ENCODE assay signal across 20 mouse cellular contexts in the genomic region with DNA sequence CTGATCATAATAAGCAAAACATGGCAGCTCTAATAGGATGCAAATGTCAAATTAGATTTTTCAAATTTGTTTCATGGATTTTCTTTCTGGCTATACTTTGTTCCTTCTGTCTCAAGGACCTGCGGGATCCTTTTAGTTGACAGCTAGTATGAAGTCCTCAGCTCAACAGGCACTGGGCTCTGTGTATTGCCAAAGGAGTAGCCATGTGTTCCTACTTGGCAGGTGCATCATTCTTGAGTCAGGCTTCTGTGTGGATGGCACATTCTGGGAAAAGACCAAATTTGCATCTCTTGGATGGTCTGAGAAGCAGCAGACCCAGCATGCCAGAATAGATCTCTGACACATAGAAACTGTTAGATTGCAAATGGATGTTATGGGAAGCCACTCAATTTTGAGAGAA.
DNase-seq lines count a peak whose midpoint lies in the region; ATAC-seq and TF ChIP-seq lines count a peak whose summit lies in the region.
"Had no signal": no experiment of that assay in that cellular context is flagged by ENCODE, and none has a peak within 500 bp of the region (broad histone marks: within the 10 kb centered on the region; RNA-seq: fewer than 3 reads in every experiment).

No protein-coding gene starts in this region.

- peak; percentile 73 for DNase-seq in hindbrain, postnatal 0 days (ENCODE audit: low spot score)
- peak; percentile 45 for DNase-seq in brain, embryonic 18.5 days (ENCODE audit: low read depth, low spot score)
- DNase-seq in cerebellum, adult 11-12 months = peak; percentile 46
- peak; percentile 67 to 76 for DNase-seq in cerebellum, postnatal 25 days
- DNase-seq in liver, embryonic 11.5 days (ENCODE audit: low spot score) = no peak
- DNase-seq: adrenal gland, postnatal 36 days; kidney, adult 9 months; kidney, postnatal 36 days; layer of hippocampus, adult 9-11 months; lung, adult 2 months; lung, postnatal 4 days; retina, postnatal 1 day; spleen, adult 18-20 months; thymus, adult 2 months had no signal

- no peak overlapping the region for H3K9ac ChIP-seq in hindbrain, postnatal 0 days (replicated peaks; ENCODE audit: low read length)
- no peak overlapping the region for H3K9ac ChIP-seq in hindbrain, embryonic 12.5 days
- H3K9ac ChIP-seq in liver, embryonic 11.5 days (ENCODE audit: low read depth, low read length) = no peak overlapping the region
- H3K9ac ChIP-seq: heart, embryonic 12.5 days; limb, embryonic 15.5 days; midbrain, embryonic 12.5 days had no signal

- peak; percentile 89 for ATAC-seq in hindbrain, postnatal 0 days
- ATAC-seq in hindbrain, embryonic 12.5 days (ENCODE audit: low FRiP score) = no peak
- ATAC-seq in liver, embryonic 11.5 days (replicated peaks; ENCODE audit: low FRiP score) = no peak
- ATAC-seq in activated CD4-positive, CD25-positive, alpha-beta regulatory T cell, adult 4 months = no peak

- no peaks in the 10 kb centered on the region for H3K9me3 ChIP-seq in hindbrain, postnatal 0 days (ENCODE audit: low read length)
- H3K9me3 ChIP-seq in hindbrain, embryonic 12.5 days (replicated peaks) = no peaks in the 10 kb centered on the region
- no peaks in the 10 kb centered on the region for H3K9me3 ChIP-seq in liver, embryonic 11.5 days (ENCODE audit: control insufficient read depth, low read length)
- H3K9me3 ChIP-seq: heart, embryonic 12.5 days; limb, embryonic 15.5 days; midbrain, embryonic 12.5 days had no signal

- no peak overlapping the region for H3K27ac ChIP-seq in hindbrain, postnatal 0 days
- H3K27ac ChIP-seq in hindbrain, embryonic 12.5 days = no peak overlapping the region
- no peak overlapping the region for H3K27ac ChIP-seq in liver, embryonic 11.5 days (ENCODE audit: low read depth, low read length)
- H3K27ac ChIP-seq: limb, embryonic 15.5 days; midbrain, embryonic 12.5 days had no signal

- no peaks in the 10 kb centered on the region for H3K36me3 ChIP-seq in hindbrain, postnatal 0 days (ENCODE audit: insufficient read depth, low read length)
- no peaks in the 10 kb centered on the region for H3K36me3 ChIP-seq in hindbrain, embryonic 12.5 days
- H3K36me3 ChIP-seq in liver, embryonic 11.5 days (ENCODE audit: control insufficient read depth, insufficient read depth, low read length) = no peaks in the 10 kb centered on the region
- H3K36me3 ChIP-seq: heart, embryonic 12.5 days; limb, embryonic 15.5 days; midbrain, embryonic 12.5 days had no signal

- WGBS in hindbrain, postnatal 0 days = 69% methylated on average over 1 of the region's 1 CpGs
- WGBS in hindbrain, embryonic 12.5 days = 88% methylated on average over 1 of the region's 1 CpGs
- WGBS in liver, embryonic 11.5 days = 85% methylated on average over 1 of the region's 1 CpGs

- no peak overlapping the region for H3K4me3 ChIP-seq in hindbrain, postnatal 0 days (ENCODE audit: low read length)
- no peak overlapping the region for H3K4me3 ChIP-seq in hindbrain, embryonic 12.5 days
- H3K4me3 ChIP-seq in liver, embryonic 11.5 days (ENCODE audit: low read depth, low read length) = no peak overlapping the region
- H3K4me3 ChIP-seq: erythroblast, embryonic 14.5 days; heart, embryonic 12.5 days; limb, embryonic 15.5 days; midbrain, embryonic 12.5 days had no signal

- no peaks in the 10 kb centered on the region for H3K27me3 ChIP-seq in hindbrain, postnatal 0 days (ENCODE audit: insufficient read depth, low read length)
- no peaks in the 10 kb centered on the region for H3K27me3 ChIP-seq in hindbrain, embryonic 12.5 days
- no peaks in the 10 kb centered on the region for H3K27me3 ChIP-seq in liver, embryonic 11.5 days (replicated peaks; ENCODE audit: control insufficient read depth, insufficient read depth, low read length)
- H3K27me3 ChIP-seq: heart, embryonic 12.5 days; limb, embryonic 15.5 days; midbrain, embryonic 12.5 days had no signal

- no peak overlapping the region for H3K4me2 ChIP-seq in hindbrain, postnatal 0 days (ENCODE audit: low read depth, low read length)
- no peak overlapping the region for H3K4me2 ChIP-seq in hindbrain, embryonic 12.5 days (replicated peaks)
- no peak overlapping the region for H3K4me2 ChIP-seq in liver, embryonic 11.5 days
- H3K4me2 ChIP-seq: heart, embryonic 12.5 days; limb, embryonic 15.5 days; midbrain, embryonic 12.5 days had no signal

- H3K4me1 ChIP-seq in hindbrain, postnatal 0 days (ENCODE audit: insufficient read depth, low read length) = no peaks in the 10 kb centered on the region
- H3K4me1 ChIP-seq in hindbrain, embryonic 12.5 days = no peaks in the 10 kb centered on the region
- H3K4me1 ChIP-seq in liver, embryonic 11.5 days (replicated peaks; ENCODE audit: control insufficient read depth, insufficient read depth, low read length) = no peaks in the 10 kb centered on the region
- H3K4me1 ChIP-seq: heart, embryonic 12.5 days; limb, embryonic 15.5 days; midbrain, embryonic 12.5 days had no signal

- TF ChIP-seq CTCF in hindbrain, postnatal 0 days (IDR thresholded peaks at IDR 0.05; ENCODE audit: low read depth) = no peak
